Mouse (Mus musculus) myocyte (in vitro differentiated cells): ENCODE results near the gene Tmem209.

ENCODE experiments used
- E2F4 ChIP-seq: IDR thresholded peaks from one replicate; pipeline ENCODE4 v1.6.1; 2011; ENCODE audit warnings: mild to moderate bottlenecking, control low read depth, moderate library complexity; ENCODE audit not compliant: insufficient read depth
- USF1 ChIP-seq: IDR thresholded peaks from one replicate; pipeline ENCODE4 v1.6.1; 2011; ENCODE audit warnings: low read depth, mild to moderate bottlenecking, control low read depth, moderate library complexity

DNA sequence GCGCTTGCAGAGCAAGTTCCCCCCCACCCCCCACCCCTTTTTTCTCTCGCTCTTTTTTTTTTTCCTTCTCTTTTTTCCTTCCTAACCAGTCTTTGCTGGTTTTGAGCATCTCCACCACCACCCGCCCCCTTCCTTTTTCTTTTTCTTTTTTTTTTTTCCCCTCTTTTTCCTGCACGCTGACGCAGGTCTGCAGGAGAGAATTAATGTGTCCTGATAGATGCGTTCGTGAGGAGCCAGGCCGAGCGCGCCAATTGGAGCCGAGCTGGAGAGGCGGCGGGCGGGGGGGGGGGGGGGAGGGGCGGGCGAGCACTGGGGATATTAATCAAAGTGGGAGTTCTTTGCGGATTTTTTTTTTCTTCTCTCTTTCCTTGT, 37.7 kb upstream of the Tmem209 start:
- no peak for TF ChIP-seq USF1
- no peak for TF ChIP-seq E2F4
